Mouse (Mus musculus) liver, embryonic 14.5 days (tissue): Measurements from ENCODE around the gene Chn2.

Source experiments
- CTCF ChIP-seq: IDR thresholded peaks from 2 replicates; pipeline ENCODE4 v1.5.1; 2016; ENCODE audit warnings: antibody characterized with exemption, low read depth, control low read depth
- EP300 ChIP-seq: IDR thresholded peaks from 2 replicates; pipeline ENCODE4 v1.6.1; 2016; ENCODE audit warnings: antibody characterized with exemption, low read depth

DNA sequence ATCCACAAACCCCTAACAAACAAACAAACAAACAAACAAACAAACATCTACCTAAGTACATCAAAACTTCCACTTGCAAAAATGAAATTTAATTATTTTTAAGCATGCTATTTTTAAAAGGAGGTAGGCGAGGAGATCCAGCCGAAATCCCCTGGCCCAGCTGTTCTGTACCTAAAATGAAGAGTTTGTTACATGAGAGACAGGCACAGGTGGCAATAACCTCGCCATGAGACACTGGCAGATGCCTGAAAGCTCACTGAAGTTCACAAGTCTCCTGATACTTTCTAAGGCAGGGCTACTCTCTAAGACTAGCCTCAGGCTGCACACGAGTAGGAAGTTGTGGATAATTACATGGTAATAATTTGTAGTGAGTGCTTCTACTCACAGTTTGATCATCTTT is 34.1 kb upstream of the Chn2 start:
- TF ChIP-seq EP300 (no peak), CTCF (no peak)
